Mouse (Mus musculus) NIH3T3 (cell line): ENCODE results near the gene Cdkn3.
"Not testable (repeated sequence)": the region's sequence is repeated elsewhere in the genome, so short reads cannot be mapped to it uniquely, and the experiment has no call there.

Source experiments
- DNase-seq: peaks from one replicate; pipeline ENCODE4 v3.0.0-alpha.2; 2012; ENCODE audit warnings: low read depth

Cdkn3 gene

GRCm38 (mm10) chr14:46783327-46783926, 23.1 kb downstream of the Cdkn3 start:
- DNase-seq = no peak

GRCm38 (mm10) chr14:46785247-46785646, 24.9 kb downstream of the Cdkn3 start:
- no peak for DNase-seq

GRCm38 (mm10) chr14:46787454-46787786, 27.1 kb downstream of the Cdkn3 start:
- DNase-seq = no peak

- peak; percentile 94 for DNase-seq
Observed at GRCm38 (mm10) chr14:46787787-46788504, 27.6 kb downstream of the Cdkn3 start, which contains the start of gene Cnih1. TSS of gene Cnih1 (minus strand) at chr14:46788411.

GRCm38 (mm10) chr14:46788505-46788901, 28.2 kb downstream of the Cdkn3 start:
- DNase-seq = no peak

GRCm38 (mm10) chr14:46790303-46790702, 30.0 kb downstream of the Cdkn3 start:
- DNase-seq = peak; percentile 52

- peak; percentile 42 for DNase-seq
Observed at GRCm38 (mm10) chr14:46790723-46791122, 30.4 kb downstream of the Cdkn3 start.

GRCm38 (mm10) chr14:46794157-46794556, 33.8 kb downstream of the Cdkn3 start:
- DNase-seq = no peak

- DNase-seq = no peak
Observed at GRCm38 (mm10) chr14:46800684-46801345, 40.5 kb downstream of the Cdkn3 start.

- DNase-seq = no peak
Observed at GRCm38 (mm10) chr14:46803259-46803658, 42.9 kb downstream of the Cdkn3 start.

- DNase-seq = no peak
Observed at GRCm38 (mm10) chr14:46803791-46804190, 43.5 kb downstream of the Cdkn3 start.

- DNase-seq = no peak
Observed at GRCm38 (mm10) chr14:46806186-46806585, 45.8 kb downstream of the Cdkn3 start.

- DNase-seq = no peak
Observed at GRCm38 (mm10) chr14:46807927-46808326, 47.6 kb downstream of the Cdkn3 start.

GRCm38 (mm10) chr14:46815640-46816039, 55.3 kb downstream of the Cdkn3 start:
- no peak for DNase-seq

- no peak for DNase-seq
Observed at GRCm38 (mm10) chr14:46816916-46817622, 56.7 kb downstream of the Cdkn3 start.

- no peak for DNase-seq
Observed at GRCm38 (mm10) chr14:46818743-46819142, 58.4 kb downstream of the Cdkn3 start.

- DNase-seq = not testable (repeated sequence)
Observed at GRCm38 (mm10) chr14:46819961-46820360, 59.6 kb downstream of the Cdkn3 start.
